Mouse (Mus musculus) forebrain, embryonic 14.5 days (tissue): ENCODE measurements around the gene Cd3e. TPM values are rescaled to one million over a fixed set of nuclear protein-coding genes. Genes with fewer than 3 reads are reported as not detected.

Source experiments
- ATAC-seq: fragments of 200-750 bp; cut with Nextera tagmentation; 2 replicates; pipeline ENCODE4 v1.8.0; 2017; ENCODE audit warnings: mild to moderate bottlenecking, moderate library complexity
- DNase-seq: peaks from one replicate; pipeline ENCODE4 v3.0.0-alpha.2; 2015; ENCODE audit warnings: low spot score
- H3K27ac ChIP-seq: fragments of 300-500 bp; sonication (generic); 2 replicates; pipeline ENCODE4 v1.5.1; 2014; ENCODE audit warnings: low read depth, mild to moderate bottlenecking, control low read depth, low read length, moderate library complexity
- H3K27me3 ChIP-seq: fragments of 300-500 bp; sonication (generic); replicated peaks from 2 replicates; pipeline ENCODE4 v1.6.1; 2014; ENCODE audit warnings: low read length, control low read depth, mixed read lengths; ENCODE audit not compliant: control insufficient read depth, insufficient read depth
- H3K36me3 ChIP-seq: fragments of 300-500 bp; sonication (generic); 2 replicates; pipeline ENCODE4 v1.6.1; 2014; ENCODE audit warnings: low read length, control low read depth; ENCODE audit not compliant: control insufficient read depth, insufficient read depth
- H3K4me1 ChIP-seq: fragments of 300-500 bp; sonication (generic); 2 replicates; pipeline ENCODE4 v1.6.1; 2014; ENCODE audit warnings: antibody characterized with exemption, low read length, control low read depth; ENCODE audit not compliant: control insufficient read depth, insufficient read depth
- H3K4me2 ChIP-seq: fragments of 300-500 bp; sonication (generic); 2 replicates; pipeline ENCODE4 v1.6.1; 2014; ENCODE audit warnings: mild to moderate bottlenecking, control low read depth, low read length
- H3K4me3 ChIP-seq: fragments of 300-500 bp; sonication (generic); 2 replicates; pipeline ENCODE4 v1.5.1; 2014; ENCODE audit warnings: low read depth, low read length, control low read depth
- H3K9ac ChIP-seq: fragments of 300-500 bp; sonication (generic); 2 replicates; pipeline ENCODE4 v1.6.1; 2014; ENCODE audit warnings: mild to moderate bottlenecking, low read length, control low read depth, moderate library complexity
- H3K9me3 ChIP-seq: fragments of 300-500 bp; sonication (generic); replicated peaks from 2 replicates; pipeline ENCODE4 v1.6.1; 2016; ENCODE audit warnings: low read length, control low read depth, mixed read lengths; ENCODE audit not compliant: control insufficient read depth
- WGBS: fragments of 180-500 bp; shearing (Covaris S2); extraction: QIAGEN DNeasy Blood & Tissue Kit; methylation state at CpG from one replicate; pipeline ENCODE4 v1.1.7; 2014; 5-methylcytosine and 5-hydroxymethylcytosine counted together
- polyA plus RNA-seq: library from polyadenylated mRNA; unstranded; fragments of >200 nt; fragmentation: Nextera tagmentation; extraction: Ambion mirVana; gene quantifications from 2 replicates; pipeline ENCODE4 v1.2.1, GENCODE M21; 2014

Gene Cd3e
- polyA plus RNA-seq, 1 experiment from 2014 or later: not detected

GRCm38 (mm10) chr9:45027376-45027775 is 17.9 kb upstream of the Cd3e start:
- no peak overlapping the region for H3K27ac ChIP-seq
- H3K9ac ChIP-seq: no peak overlapping the region
- no peak for ATAC-seq
- WGBS: 76% methylated on average over 8 of the region's 8 CpGs
- H3K4me3 ChIP-seq: no peak overlapping the region
- DNase-seq: no peak
- H3K36me3 ChIP-seq: no peaks in the 10 kb centered on the region
- no peak overlapping the region for H3K4me2 ChIP-seq
- H3K27me3 ChIP-seq: 0 out of 2 replicates have a peak, but pooled peaks cover 3% of the 10 kb centered on the region
- no peaks in the 10 kb centered on the region for H3K4me1 ChIP-seq
- no peaks in the 10 kb centered on the region for H3K9me3 ChIP-seq

DNA sequence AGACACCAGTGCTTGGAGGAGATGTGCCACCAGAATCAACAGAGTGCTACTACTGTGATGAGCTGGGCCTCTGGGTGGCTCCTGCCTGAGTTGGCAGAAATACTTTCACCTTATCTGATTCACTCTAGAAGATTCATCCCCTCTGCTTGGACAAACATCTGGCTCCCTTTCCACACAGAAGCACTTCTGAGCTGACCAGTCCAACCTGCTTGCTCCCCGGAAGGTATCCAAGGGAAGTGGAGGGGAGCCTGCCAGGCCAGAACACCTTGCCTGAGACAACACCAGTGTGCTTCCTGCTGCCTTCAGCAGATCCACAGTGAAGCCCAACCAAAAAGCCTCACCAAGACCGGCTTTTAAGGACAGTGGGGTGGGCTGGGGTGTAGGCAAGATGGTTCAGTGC is 14.8 kb upstream of the Cd3e start:
- DNase-seq (no peak), ATAC-seq (no peak)
- no peaks in the 10 kb centered on the region for H3K36me3 ChIP-seq
- 0 out of 2 replicates have a peak, but pooled peaks cover 3% of the 10 kb centered on the region for H3K27me3 ChIP-seq
- no peak overlapping the region for H3K4me3 ChIP-seq
- H3K9ac ChIP-seq: no peak overlapping the region
- no peak overlapping the region for H3K4me2 ChIP-seq
- 85% methylated on average over 2 of the region's 2 CpGs for WGBS
- no peak overlapping the region for H3K27ac ChIP-seq
- no peaks in the 10 kb centered on the region for H3K4me1 ChIP-seq
- no peaks in the 10 kb centered on the region for H3K9me3 ChIP-seq

GRCm38 (mm10) chr9:45023638-45024037 is 14.2 kb upstream of the Cd3e start:
- 61% methylated on average over 3 of the region's 3 CpGs for WGBS
- Histone ChIP-seq H3K27ac (no peak overlapping the region), H3K4me1 (no peaks in the 10 kb centered on the region), H3K36me3 (no peaks in the 10 kb centered on the region), H3K9me3 (no peaks in the 10 kb centered on the region), H3K4me3 (no peak overlapping the region), H3K9ac (no peak overlapping the region), H3K4me2 (no peak overlapping the region), H3K27me3 (0 out of 2 replicates have a peak, but pooled peaks cover 3% of the 10 kb centered on the region)
- DNase-seq: no peak
- no peak for ATAC-seq

GRCm38 (mm10) chr9:45022800-45023199 is 13.4 kb upstream of the Cd3e start:
- WGBS: 12% methylated on average over 3 of the region's 3 CpGs
- no peaks in the 10 kb centered on the region for H3K36me3 ChIP-seq
- DNase-seq (peak; percentile 82), ATAC-seq (no peak)
- H3K27ac ChIP-seq: no peak overlapping the region
- H3K4me3 ChIP-seq: no peak overlapping the region
- H3K4me2 ChIP-seq: no peak overlapping the region
- no peak overlapping the region for H3K9ac ChIP-seq
- H3K9me3 ChIP-seq: no peaks in the 10 kb centered on the region
- no peaks in the 10 kb centered on the region for H3K4me1 ChIP-seq
- 0 out of 2 replicates have a peak, but pooled peaks cover 3% of the 10 kb centered on the region for H3K27me3 ChIP-seq

- H3K27me3 ChIP-seq: no peaks in the 10 kb centered on the region
- DNase-seq (no peak), ATAC-seq (no peak)
- H3K9ac ChIP-seq: no peak overlapping the region
- no peaks in the 10 kb centered on the region for H3K4me1 ChIP-seq
- H3K36me3 ChIP-seq: no peaks in the 10 kb centered on the region
- no peak overlapping the region for H3K4me3 ChIP-seq
- H3K27ac ChIP-seq: no peak overlapping the region
- no peak overlapping the region for H3K4me2 ChIP-seq
- 87% methylated on average over 11 of the region's 11 CpGs for WGBS
- no peaks in the 10 kb centered on the region for H3K9me3 ChIP-seq
These were observed 8.6 kb upstream of the Cd3e start for GRCm38 (mm10) chr9:45018031-45018430.

GRCm38 (mm10) chr9:45015841-45016240 is 6.4 kb upstream of the Cd3e start:
- Histone ChIP-seq H3K4me3 (no peak overlapping the region), H3K9me3 (no peaks in the 10 kb centered on the region), H3K27ac (no peak overlapping the region), H3K27me3 (no peaks in the 10 kb centered on the region), H3K4me2 (no peak overlapping the region), H3K4me1 (no peaks in the 10 kb centered on the region), H3K36me3 (no peaks in the 10 kb centered on the region), H3K9ac (no peak overlapping the region)
- ATAC-seq (no peak), DNase-seq (no peak)
- 80% methylated on average over 3 of the region's 3 CpGs for WGBS

- H3K4me1 ChIP-seq: no peaks in the 10 kb centered on the region
- ATAC-seq (no peak), DNase-seq (no peak)
- H3K4me2 ChIP-seq: no peak overlapping the region
- no peaks in the 10 kb centered on the region for H3K9me3 ChIP-seq
- WGBS: 38% methylated on average over 2 of the region's 2 CpGs
- no peaks in the 10 kb centered on the region for H3K27me3 ChIP-seq
- H3K27ac ChIP-seq: no peak overlapping the region
- H3K9ac ChIP-seq: no peak overlapping the region
- H3K36me3 ChIP-seq: no peaks in the 10 kb centered on the region
- no peak overlapping the region for H3K4me3 ChIP-seq
These were observed 5.5 kb upstream of the Cd3e start for GRCm38 (mm10) chr9:45014879-45015278.

DNA sequence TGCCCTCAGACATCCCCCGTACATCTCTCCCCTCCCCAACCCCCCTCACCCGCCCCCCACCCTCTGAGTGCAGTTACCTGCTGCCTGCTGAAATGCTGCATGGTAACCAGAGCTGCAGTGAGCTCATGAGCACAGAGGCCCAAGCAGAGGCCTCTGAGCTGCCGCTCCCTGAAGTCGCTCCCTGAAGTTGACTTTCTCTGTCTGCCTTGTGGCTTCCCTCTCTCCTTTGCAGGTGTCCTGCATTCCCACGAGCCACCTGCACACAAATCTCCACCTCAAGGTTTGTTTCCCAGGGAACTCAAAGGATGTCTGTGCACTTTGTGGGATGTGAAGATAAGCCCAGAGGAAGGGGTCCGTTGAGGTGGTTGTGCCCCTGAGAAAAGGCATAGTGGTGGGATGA is 1.9 kb upstream of the Cd3e start:
- H3K9ac ChIP-seq: no peak overlapping the region
- ATAC-seq (no peak), DNase-seq (no peak)
- no peaks in the 10 kb centered on the region for H3K27me3 ChIP-seq
- H3K27ac ChIP-seq: no peak overlapping the region
- H3K4me2 ChIP-seq: no peak overlapping the region
- WGBS: 55% methylated on average over 6 of the region's 6 CpGs
- no peak overlapping the region for H3K4me3 ChIP-seq
- no peaks in the 10 kb centered on the region for H3K4me1 ChIP-seq
- H3K9me3 ChIP-seq: no peaks in the 10 kb centered on the region
- H3K36me3 ChIP-seq: no peaks in the 10 kb centered on the region

DNA sequence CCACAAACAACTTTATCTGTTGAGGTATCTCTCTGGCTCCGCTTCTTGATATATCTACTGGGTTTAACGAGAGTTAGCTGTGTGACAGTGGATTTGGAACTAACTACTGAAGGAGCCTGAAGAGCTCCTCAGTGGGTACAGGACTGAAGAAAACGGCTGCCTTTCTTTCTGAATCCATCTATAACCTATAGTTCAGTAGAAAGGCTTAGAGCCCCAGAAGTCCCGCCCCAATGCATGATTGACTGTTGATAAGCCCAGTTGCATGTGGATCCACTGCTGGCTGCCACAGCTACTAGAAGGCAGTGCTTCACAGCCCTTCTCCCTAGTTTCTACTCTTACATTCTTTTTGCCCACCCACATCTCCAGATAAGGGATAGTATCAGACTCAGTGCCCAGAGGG is 1.0 kb upstream of the Cd3e start:
- no peak overlapping the region for H3K9ac ChIP-seq
- H3K27me3 ChIP-seq: no peaks in the 10 kb centered on the region
- 82% methylated on average over 4 of the region's 4 CpGs for WGBS
- no peaks in the 10 kb centered on the region for H3K4me1 ChIP-seq
- no peaks in the 10 kb centered on the region for H3K9me3 ChIP-seq
- H3K4me2 ChIP-seq: no peak overlapping the region
- no peak overlapping the region for H3K27ac ChIP-seq
- peak; percentile 11 for DNase-seq
- no peak for ATAC-seq
- no peak overlapping the region for H3K4me3 ChIP-seq
- no peaks in the 10 kb centered on the region for H3K36me3 ChIP-seq
